Mouse (Mus musculus): ENCODE results near the gene Atp5g1.

The Atp5g1 gene

GRCm38 (mm10) chr11:96073295-96073993 lies 2.0 kb downstream of the Atp5g1 start:
- no peak for DNase-seq (ENCODE audit: extremely low spot score, low spot score)

- no peak for DNase-seq (ENCODE audit: extremely low spot score, low spot score)
Observed at GRCm38 (mm10) chr11:96071013-96071412, 4.5 kb downstream of the Atp5g1 start.

- no peak for DNase-seq (ENCODE audit: extremely low spot score, low spot score)
Observed at GRCm38 (mm10) chr11:96070353-96070752, 5.1 kb downstream of the Atp5g1 start.

DNA sequence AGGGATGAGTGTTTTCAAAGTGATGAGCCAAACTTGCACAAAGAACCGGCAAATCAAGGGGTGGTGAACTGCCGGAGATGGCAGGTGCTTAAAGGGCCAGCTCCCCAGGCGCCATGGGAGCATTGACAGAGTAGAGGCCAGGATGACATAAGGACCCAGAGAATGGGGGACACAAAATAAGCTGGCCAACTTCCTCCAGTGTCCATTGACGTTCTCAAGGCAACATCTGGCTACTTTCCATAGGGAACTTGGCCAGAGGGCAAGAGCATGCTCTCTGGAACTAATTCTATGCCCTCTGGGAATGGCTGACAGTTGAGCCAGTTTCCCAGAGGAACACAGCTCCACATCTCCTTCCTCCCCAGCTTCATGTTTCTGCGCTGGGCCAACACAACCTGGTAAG lies 7.2 kb downstream of the Atp5g1 start:
- no peak for DNase-seq (ENCODE audit: extremely low spot score, low spot score)

GRCm38 (mm10) chr11:96065215-96065911 lies 10.1 kb downstream of the Atp5g1 start, which contains the start of gene Ube2z:
Gene Ube2z (minus strand): TSS chr11:96065388.
- peak; percentile 95 for DNase-seq (ENCODE audit: extremely low spot score, low spot score)

DNA sequence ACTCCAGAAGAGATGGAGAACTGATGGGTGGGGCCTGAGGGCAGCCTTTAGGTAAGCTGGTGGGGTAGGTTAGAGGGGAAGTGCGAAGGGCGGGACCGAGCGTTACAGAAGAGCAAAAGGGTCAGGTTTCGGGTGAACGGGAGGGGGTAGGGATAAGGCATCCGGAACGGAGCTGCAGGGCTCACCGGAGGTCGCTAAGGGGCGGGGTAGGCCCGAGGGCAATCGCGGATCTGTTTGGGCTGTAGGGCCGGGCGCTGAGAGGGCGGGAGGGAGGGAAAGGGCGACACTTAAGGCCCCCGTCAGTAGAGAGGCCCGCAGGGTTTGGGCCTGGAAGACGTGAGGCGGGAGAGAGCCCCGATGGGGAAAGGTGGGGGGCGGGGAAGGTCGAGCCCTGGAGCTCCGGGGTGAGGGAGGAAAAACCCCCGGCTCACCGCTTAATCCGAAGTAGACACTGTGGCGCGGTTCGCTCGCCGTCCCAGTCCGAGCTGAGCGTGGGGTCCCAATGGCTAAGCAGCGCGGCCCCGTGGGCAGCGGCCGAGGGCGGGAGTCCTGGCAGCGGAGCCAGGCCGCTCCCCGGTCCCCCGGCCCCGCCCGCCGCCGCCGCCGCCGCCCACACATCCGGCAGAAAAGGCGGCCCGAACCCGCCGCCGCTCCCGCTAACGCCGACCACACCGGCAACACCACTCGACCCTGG lies 10.8 kb downstream of the Atp5g1 start:
- DNase-seq (ENCODE audit: extremely low spot score, low spot score) = peak; percentile 59

DNA sequence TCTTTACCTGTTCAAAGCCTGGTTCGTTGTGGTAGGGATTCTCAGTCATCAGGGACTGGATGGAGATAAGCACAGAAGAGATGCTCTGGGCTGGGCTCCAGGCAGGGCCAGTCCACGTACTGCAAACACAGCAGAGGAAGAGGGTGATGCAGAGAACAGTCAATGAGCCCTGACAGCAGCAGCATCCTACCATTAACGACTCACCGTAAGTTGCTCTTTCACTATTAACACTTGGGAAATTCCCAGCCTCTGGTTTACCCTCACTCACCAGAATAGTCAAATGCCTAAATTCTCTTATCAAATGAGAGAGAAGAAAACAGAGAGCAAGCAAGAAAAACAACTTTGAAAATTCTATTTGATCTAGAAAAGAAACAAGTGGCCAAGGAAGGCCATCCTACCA lies 17.2 kb downstream of the Atp5g1 start:
- no peak for DNase-seq (ENCODE audit: extremely low spot score, low spot score)

DNA sequence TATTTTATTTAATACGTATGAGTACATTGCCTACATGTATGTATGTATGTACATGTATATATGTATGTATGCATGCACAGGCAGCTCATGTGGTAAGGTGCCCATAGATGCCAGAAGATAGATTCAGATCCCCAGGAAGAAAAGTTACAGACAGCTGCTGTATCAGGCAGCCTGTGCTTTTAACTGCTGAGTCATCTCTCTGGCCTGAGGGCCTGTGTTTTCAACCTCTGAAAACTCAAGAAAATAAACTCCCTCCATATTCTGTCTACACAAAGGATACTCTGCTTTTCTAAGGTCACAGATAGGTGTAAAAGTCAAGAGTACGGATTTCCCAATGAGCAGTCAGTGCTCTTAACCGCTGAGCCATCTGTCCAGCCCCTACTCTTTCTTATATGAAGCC lies 24.6 kb downstream of the Atp5g1 start:
- no peak for DNase-seq (ENCODE audit: extremely low spot score, low spot score)

DNA sequence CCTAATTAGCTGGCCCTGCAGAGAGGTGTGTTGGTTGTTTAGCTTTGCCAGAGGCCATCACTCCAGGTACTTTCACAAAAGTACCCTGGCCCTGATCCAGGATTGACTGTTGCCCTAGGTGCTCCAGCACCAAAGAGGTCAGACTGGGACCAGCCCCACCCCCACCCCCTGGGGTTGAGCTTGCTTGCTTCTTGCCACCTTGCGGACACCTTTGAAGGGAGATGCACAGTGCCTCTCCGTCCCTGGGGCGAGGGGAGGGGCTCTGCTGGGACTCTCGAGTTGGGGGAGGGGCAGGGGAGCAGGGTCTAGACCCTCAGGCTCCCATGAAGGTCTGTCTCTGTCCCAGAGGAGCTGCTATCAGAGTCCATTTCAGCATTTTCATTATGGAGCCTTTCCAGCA lies 25.5 kb downstream of the Atp5g1 start:
- DNase-seq (ENCODE audit: extremely low spot score, low spot score) = no peak

DNA sequence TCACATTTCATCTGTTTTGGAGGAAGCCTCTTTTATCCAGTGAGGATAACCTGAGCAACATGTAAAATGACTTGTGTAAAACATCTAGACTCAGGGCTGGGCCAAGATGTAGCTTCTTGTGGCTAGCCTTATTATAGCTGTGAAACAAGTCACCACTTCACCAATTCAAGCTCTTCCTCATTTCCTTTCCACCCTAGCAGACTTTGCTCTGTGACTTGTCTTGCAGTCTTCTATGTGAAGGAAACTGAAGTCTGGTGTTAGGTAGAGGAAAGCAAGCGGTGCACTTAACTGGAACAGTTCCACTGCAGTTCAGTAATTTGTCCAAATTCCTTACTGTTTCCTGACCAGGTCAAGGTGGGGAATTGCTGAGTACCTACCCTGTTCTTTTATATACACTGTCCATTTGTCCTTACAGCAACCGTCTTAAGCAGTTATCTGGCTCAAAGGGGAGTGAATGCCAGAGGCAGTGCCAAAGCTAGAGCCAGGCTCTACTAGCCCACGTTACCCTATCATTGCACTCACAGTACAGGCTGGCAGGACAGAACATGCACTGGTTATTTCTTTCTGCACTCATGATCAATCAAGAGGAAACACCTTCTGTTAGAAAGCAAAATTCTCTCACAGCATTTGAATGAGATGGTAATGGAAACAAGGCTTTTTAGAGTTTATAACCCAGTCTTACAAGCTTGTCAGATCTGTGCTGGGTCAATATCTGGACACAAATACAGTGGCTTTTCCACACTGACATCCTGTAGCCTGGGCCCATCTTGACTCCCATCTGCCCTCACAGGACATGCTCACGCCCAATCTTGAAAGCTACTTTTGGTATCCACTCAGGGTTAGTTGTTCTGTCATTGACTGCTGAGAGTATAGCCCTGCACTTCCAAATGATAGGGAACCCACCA lies 27.7 kb downstream of the Atp5g1 start:
- no peak for DNase-seq (ENCODE audit: extremely low spot score, low spot score)

DNA sequence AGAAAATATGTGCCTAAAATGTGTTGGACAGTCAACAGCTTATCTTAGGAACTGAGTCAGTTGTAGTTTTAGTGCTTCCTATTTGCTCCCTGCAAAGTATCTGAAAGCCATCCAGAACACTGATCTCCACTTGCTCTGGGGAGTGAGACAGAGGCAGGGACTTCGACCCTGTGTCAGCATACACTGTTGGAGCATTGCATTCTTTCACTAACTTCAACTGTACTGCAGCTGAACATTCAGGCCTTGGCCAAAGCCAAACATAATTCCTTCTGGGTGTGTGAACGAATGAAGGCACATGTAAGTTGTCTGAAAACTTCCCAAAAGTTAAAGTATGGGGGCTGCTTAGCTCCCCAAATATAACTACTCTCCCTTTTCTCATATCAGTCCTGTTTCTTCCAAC lies 28.7 kb downstream of the Atp5g1 start:
- DNase-seq (ENCODE audit: extremely low spot score, low spot score) = no peak

GRCm38 (mm10) chr11:96046028-96046427 lies 29.4 kb downstream of the Atp5g1 start:
- no peak for DNase-seq (ENCODE audit: extremely low spot score, low spot score)

DNA sequence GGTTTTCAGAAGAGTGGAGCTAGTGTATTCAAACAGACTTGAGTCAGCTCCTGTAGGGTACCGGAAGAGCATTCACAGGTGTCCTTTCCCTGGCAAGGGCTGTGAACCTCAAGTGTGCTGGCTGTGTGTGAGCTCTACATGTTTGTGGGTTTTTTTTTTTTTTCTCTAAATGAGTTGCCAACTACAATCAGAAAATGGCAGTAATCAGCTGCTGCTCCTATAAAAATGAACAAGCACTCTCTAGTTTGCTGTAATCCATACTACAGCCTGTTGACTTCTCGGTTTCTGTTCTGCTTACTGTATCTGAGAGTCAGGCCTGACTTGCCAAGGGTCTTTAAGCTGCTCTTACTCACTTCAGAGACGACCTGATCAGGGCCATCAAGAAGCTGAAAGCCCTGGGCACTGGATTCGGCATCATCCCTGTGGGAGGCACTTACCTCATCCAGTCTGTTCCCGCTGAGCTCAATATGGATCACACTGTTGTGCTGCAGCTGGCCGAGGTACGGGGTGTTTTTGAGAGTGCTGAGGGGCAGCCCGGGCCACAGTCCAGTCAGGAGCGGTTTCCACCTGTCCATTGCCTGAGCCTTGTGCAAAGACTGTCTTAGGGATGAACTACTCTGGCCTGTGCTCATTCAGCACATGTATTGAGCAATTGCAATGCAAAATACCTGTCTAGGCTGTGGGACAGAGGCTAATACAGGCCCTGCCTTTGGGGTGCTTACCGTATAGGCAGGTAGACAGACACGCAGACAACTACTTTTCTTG lies 30.5 kb downstream of the Atp5g1 start:
- DNase-seq (ENCODE audit: extremely low spot score, low spot score) = no peak

DNA sequence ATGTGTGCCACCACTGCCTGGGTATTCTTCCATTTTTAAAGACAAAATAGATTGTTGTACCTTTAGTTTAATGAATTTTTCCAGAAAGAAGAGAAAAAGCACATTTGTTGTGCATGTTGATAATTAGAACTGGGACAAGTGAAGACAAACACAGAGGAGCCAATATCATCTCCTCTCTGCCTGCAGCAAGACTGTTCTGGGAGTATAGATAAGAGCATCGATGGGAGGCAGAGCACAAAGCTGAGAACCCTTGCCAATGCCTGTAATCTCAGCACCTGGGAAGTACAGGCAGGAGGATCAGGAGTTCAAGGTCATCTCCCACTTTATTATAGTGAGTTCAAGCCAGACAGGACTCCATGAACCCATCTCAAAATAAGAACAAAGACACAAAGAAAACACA lies 36.9 kb downstream of the Atp5g1 start:
- DNase-seq (ENCODE audit: extremely low spot score, low spot score) = no peak

DNA sequence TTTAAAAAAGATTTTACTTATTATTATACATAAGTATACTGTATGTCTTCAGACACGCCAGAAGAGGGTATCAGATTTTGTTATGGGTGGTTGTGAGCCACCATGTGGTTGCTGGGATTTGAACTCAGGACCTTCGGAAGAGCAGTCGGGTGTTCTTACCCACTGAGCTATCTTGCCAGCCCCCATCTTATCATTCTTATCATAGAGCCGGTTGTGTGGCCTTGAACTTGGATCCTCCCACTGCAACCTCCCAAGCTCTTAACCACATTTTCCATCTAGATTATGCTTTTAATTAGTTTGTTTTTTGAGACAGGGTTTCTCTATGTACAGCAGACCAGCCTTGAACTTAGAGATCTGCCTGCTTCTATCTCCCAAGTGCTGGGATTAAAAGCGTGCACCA lies 38.0 kb downstream of the Atp5g1 start:
- DNase-seq (ENCODE audit: extremely low spot score, low spot score) = no peak

DNA sequence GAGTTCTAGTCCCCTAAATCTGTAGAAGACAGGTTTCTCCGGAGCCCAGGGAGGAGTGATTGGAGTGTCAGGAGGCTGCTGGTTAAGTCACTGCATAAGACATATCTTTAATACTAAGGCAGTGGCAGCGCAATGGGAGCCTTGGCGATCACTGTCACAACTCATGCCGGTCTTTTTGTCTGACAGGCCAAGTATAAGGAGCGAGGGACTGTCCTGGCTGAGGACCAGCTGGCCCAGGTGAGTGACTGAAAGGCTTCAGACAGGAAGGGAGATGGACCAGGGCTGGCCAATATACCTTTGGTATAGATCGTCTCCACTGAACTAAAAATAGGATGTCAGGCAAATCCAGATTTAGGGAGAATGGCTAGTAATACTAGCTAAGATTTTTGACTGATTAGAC lies 40.3 kb downstream of the Atp5g1 start:
- DNase-seq (ENCODE audit: extremely low spot score, low spot score) = no peak

GRCm38 (mm10) chr11:96034596-96035052 lies 40.8 kb downstream of the Atp5g1 start, which contains the start of gene Snf8:
Gene Snf8 (plus strand): TSS chr11:96034885.
- DNase-seq (ENCODE audit: extremely low spot score, low spot score) = peak; percentile 99

- no peak for DNase-seq (ENCODE audit: extremely low spot score, low spot score)
Observed at GRCm38 (mm10) chr11:96034116-96034515, 41.4 kb downstream of the Atp5g1 start.

- DNase-seq (ENCODE audit: extremely low spot score, low spot score) = no peak
Observed at GRCm38 (mm10) chr11:96033264-96033663, 42.2 kb downstream of the Atp5g1 start.

DNA sequence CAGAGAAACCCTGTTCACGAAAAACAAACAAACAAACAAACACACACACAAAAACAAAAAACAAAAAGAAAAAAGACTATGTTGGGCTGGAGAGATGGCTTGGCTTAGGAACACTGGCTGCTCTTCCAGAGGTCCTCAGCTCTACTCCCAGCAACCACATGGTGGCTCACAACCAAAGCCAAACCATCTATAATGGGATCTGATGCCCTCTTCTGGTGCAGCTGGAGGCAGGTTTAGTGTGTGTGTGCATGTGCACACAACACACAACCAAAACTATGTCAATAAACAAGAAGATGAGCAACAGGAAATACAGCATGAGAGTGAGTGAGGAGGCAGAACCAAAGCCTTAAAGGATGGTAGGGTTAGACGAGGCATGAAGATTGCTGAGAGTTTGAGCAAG lies 43.8 kb downstream of the Atp5g1 start:
- no peak for DNase-seq (ENCODE audit: extremely low spot score, low spot score)

Data from neural tube, embryonic 10.5 days (tissue).